Mouse (Mus musculus): ENCODE results near the gene Ak5.

Ak5 gene

DNA sequence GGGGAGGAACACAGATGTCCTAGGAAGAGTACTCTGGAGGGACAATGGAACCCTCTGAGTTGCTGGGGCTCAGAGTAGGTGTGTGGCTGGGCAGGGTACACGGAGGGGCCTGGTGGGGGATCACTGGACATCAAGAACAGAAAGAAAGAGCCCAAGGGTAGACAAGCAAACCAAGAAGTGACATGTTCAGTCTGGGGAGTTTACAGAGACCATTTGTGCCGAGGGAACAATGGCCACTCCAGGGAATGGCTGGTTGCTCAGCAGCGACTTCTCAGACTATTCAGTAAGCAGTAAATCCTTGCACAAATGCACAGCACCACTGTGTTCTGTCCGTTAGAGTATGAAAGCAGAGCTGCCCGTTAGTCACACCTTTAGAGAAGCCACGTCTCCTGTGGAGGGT lies 152.2 kb downstream of the Ak5 start:
- WGBS = 57% methylated on average over 6 of the region's 6 CpGs

DNA sequence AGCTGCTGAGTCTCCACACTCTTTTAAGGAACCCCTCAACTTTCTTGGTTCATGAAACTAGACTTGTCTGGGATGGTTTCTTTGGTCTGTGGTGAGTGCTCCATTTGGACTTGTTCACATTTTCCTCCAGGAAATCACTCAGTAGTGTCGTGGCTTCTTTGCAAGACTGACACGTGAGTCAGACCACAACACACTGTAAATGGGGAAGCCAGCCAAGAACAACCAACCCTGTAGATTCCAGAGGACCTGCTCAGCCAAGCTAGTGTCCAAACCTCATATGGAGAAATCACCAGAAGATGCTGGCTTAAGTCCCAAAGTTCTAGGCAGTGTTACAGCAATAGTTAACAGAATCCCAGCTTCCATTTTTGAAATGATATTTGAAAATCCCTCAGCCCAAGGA lies 155.6 kb downstream of the Ak5 start:
- 58% methylated on average over 2 of the region's 2 CpGs for WGBS

DNA sequence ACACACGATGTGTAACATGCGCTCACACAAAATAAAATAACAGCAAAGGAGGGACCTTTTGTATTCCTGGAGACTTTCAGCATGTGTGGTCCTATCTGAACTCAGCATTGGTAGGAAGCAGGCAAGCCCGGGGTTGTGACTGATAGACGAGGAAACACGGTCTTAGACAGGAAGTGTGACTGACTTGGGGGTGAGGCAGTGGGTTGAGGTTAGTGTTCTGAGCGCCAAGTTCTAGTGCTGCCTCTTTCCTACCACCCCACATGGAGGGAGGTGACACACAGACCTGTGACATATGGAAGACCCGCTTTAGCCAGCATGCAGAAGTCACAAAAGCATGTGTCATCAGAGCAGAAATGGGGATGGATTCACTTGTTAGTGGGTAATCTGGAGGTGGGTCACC lies 158.9 kb downstream of the Ak5 start:
- WGBS = 82% methylated on average over 7 of the region's 7 CpGs

DNA sequence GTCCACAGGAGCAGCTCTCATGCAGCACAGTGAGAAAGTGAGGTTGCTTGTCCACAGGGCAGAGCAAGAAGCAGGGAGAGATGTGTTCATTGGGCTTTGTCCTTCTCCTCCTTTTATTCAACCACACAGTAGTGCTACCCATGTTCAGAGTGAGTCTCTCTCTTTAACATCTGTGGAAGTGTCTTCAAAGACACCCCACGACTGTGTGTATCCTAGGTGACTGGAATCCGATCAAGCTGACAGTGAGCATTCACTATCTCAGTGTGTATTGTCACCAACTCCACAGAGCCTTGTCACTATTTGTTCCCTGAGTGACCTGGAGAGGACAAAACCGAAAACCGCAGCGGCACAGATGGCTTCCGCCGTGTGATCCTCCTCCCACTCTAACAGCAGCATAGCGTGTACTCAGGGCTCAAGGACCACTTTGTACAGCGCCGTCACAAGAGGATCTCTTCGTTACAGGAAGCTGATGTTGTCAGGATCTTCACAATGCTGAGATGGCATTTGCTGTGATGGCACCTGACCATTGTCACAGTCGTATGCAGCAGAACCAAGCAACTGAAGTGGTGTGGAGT lies 159.7 kb downstream of the Ak5 start:
- WGBS = 76% methylated on average over 12 of the region's 12 CpGs

DNA sequence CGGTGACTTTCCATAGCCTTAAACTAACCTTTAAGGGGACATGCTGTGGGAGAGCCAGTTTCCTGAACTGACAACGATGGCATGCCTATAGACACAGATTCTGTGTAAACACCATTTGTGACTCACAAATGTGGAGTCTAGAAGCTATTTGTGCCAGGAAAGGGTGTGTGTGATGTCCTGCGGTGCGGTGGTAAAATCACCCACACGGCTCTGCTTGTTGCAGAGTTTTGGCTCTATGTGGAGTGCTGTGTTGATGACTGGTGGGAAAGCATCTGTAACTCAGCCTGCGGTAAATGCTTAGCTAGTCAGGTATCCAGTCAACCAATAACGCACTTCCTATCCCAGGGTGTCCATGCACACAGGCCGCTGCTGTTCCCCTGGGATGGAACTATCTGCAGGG lies 160.3 kb downstream of the Ak5 start:
- 58% methylated on average over 8 of the region's 8 CpGs for WGBS

DNA sequence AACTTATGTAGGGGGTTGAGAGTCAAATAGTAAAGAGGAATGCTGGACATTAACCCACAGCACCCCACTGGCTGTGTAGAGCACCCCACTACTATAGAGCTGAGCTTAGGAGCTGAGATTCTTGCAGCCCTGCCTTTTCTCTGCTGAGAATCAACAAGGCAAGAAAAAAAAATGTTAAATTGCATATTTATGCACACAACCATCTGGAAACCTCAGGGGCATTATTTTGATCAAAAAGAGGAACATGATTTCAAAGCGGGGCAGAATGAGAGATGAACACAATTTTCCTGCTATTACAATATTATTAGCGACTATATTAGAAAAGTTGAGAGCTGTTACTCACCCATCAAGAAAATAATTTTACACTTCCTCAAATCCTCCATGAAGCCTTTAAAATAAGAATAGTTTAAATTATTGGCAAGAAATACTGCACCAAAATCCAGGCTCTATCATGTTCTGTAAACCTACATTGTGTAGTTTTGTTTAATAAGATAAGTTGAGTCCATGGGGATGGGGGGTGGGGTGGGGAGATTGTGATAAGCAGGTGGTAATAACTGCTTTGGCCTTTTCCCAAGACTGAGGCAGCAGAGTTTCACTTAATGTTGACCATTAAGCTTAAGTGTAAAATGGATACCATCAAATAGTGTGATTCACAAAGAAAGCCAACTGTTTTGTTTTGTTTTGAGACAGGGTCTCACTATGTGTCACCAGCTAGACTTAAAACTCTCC lies 169.0 kb downstream of the Ak5 start:
- WGBS = 74% methylated on average over 2 of the region's 2 CpGs

DNA sequence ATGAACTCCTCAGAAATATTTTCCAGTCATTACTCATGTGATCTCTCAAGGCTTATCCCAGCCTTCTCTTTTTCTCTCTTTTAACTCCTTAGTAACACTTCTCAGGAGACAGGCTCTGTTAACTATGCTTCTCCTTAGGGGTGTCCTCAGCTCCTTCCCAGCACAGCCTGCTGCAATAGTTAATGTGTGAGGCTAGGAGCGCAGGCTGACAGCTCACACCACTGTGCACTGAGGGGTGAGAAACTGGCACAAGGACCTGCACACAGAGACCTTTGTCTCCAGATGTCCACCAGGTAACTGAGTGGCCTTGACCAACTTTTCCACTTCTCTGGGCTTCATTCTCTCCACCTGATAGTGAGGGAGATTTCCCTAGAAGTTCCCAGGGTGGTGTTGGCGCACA lies 170.3 kb downstream of the Ak5 start:
- 86% methylated on average over 2 of the region's 2 CpGs for WGBS

DNA sequence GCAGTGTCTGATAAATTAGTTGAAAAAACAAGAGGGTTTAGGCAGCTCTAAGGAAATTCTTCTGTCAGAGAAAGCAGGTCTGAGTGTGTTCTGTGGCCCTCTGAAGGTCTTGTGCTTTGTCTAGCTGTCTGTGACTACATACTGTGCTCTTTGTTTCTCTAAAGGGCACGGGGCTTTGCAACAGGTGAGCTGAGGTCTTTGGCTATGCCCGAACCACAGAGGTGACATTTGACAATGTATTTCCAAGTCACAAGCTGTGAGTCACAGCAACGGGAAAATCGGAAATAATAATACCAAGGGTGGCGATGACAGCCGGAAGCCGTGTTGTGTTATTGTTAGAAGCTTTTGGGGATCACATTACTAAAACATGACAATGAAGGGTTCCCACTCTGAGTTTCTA lies 171.1 kb downstream of the Ak5 start:
- WGBS = 74% methylated on average over 7 of the region's 7 CpGs

DNA sequence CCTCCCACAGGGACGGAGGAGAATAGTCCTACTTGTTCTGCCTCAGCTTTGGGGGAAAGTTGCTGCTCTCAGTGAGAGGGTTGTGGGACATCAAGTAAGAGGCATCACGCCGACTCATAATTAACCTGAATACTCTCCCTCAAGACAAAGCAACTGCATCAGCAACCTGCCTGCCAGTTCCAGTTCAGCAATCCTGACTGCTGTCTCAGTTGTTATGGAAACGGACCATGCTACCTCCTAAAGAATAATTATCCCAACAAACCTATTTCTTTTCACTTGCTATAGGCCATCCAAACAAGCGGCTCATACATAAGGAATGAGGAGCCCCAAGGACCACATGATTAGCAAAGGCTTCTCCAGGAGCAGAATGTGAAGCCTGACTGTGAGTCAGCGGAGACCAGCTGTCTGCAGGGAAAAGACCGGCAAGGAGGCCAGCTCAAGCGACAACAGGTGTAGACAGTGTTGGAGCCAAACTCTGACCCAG lies 172.7 kb downstream of the Ak5 start:
- WGBS = 60% methylated on average over 8 of the region's 8 CpGs

DNA sequence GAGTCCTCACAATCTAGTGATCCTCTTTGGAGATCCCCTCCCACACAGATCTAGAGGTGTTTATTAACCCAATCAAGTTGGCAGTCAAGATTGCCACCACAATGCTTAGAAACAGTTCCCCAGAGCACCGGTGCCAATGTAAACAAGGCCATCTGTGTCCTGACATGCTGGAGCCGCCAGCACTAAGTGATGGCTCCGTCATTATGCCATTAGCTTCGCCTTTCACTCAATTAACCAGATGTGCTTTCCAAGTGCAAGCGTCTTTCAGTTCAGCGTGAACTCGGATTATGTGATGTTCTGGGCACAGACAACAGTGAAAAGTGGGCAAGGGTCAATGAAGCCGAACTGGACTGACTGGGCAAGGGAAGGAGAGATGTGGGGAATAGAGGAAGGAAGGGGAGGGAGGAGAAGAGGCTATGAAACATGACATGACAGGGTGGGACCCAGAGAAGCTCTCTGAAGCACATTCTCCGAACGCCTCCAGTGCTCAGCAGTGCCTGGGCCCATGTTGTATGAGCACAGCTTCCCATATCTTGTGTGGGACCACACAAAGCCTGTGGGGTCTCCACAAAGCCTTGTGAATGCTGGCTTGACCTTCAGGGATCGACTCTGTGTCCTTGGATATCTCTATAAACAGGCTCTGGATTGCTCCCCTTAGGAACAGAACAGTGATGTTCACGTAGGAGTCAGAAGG lies 173.3 kb downstream of the Ak5 start:
- WGBS = 70% methylated on average over 12 of the region's 12 CpGs

DNA sequence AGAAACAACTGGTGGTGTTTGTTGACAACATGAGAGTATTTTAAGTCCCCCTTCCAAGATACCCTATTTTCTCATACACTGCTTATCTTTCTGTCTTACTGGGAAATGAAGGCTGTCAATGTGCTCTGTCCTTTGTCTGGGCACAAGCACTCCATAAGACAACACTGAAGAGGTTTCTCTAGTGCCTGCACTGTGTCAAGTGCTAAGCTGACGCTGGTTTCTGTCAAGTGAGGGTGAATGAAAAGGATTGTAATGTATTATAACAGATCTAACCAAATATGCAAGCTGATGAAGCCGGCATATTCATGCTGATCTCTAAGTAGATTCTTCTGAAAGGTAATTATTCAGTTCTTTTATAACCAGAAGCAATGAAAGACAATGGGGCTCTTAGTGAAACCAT lies 174.3 kb downstream of the Ak5 start:
- 75% methylated on average over 2 of the region's 2 CpGs for WGBS

DNA sequence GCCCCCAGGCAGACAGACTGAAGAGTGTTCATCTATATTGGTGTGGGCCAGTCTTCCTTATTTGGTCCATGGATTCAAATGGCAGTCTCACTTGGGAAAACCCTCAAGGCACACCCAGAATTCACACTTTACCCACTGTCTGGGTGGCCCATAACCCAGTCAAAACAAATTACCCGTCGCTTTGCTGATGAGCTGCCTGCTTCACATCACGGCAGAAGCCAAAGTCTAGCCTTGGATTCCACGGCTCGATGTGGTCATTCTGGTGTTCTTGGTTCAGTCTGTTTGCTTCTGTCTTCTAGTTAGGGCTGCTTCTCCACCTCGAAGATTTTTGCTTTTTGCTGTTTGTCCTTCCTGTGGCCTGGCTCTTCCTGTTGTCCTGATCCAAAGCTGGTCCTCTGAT lies 175.9 kb downstream of the Ak5 start:
- WGBS = 94% methylated on average over 6 of the region's 6 CpGs

DNA sequence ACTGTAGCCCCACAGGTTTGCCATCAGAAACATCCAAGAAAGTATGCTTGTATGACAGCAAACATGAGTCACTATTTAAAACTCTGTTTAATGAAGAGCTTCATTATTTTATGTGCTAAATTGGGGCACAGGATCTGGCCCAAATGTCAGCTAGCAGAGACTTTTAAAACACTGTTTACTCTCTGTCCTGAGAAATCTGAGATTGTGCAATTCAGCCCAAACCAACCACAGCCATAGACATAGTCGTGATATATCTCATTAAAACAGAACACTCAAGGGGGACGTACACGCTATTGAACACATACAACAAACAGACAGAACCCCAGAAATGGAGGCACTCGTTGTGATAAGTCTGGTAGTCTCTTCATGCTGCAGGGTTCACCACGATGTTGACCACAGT lies 177.7 kb downstream of the Ak5 start:
- 82% methylated on average over 5 of the region's 5 CpGs for WGBS

DNA sequence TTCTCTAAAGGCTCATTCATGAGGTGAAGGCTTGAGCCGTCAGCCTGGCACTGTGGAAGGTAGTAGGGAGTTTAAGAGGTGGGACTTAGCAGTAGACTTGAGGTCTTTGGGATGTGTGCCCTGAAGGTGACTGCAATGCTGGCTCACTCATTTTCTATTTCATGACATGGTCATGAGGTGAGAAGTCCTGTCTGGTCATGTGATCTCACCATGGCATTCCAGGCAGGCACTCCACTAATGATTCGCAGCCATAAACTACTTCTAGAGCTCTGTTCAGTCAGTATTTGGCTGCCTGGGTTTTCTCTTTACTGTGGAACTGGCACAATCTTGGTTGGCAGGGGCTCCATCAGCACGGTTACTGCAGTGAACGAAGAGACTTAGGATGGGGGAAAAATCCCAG lies 179.2 kb downstream of the Ak5 start:
- WGBS = 80% methylated on average over 4 of the region's 4 CpGs

DNA sequence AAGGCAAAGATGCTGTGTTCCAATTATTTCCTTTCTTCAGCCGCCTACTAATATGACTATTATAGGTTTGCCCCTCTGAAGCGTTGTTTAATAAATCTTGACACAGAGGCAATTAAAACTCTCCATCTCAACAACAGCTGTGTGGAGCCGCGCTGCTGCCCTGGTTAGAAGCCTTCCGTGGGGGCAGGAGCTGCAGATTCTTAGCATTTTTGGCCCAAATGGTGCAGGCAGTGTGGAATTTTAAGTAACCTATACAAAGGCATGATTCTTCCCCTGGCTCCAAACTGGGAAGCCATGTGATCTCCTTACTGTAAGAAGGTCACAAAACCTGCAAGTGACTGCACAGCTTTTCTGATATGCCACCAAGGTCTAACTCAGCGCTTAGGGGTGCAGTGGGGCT lies 184.0 kb downstream of the Ak5 start:
- 36% methylated on average over 6 of the region's 6 CpGs for WGBS

DNA sequence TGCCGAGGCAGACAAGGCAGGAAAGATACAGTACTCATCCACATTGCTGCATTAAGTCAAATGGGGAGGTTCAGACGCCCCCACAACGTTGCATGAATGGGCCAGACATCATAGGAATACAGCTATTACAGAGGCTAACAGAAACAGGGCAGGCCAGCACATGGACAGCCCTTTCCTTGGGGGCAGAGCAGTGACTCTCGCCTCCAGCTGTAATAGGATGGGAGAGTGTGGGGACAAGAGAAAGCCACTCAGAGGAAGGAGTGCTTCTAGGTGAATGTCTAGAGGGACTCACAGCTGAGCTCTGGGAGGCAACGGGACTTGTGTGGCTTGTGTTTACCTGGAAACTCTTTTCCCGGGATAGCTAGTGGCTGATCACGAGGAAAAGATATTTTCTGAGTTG lies 184.4 kb downstream of the Ak5 start:
- WGBS = 30% methylated on average over 7 of the region's 7 CpGs

DNA sequence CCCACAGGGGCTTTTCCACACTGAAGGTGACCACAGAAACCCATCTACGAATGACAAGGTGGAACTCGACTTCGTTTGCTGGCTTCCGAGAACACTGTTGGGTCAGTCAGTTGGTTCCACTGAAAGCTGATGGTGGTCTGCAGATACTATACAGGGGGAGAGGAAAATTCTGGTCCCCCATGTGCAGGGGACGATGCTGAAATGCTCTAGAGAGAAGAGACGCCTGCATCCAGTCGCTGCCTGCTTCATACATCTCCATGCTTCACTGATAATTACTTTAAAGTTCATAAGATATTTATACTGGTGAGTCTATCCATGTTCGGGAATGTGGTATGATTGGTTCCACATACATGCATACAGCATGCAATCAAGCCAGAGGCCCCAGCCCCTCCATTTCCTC lies 186.0 kb downstream of the Ak5 start:
- WGBS = 93% methylated on average over 8 of the region's 8 CpGs

DNA sequence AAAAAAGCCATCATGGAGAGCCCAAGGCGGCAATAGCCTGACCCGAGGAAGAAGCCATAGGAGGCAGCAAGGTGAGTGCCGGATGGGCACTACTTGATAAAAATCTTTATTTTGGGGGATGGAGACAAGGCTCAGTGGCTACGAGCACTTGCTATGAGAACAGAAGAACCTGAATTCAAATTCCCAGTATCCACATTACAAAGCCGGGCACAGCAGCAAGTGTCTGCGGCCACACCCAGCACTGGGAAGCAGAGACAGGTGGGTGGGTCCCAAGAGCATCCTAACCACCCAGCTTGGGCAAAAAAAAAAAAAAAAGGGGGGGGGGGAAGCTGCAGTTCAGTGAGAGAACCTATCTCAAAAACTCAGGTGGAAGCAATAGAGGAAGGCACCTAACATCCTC lies 187.8 kb downstream of the Ak5 start:
- whole genome bisulfite sequencing = 93% methylated on average over 6 of the region's 6 CpGs

DNA sequence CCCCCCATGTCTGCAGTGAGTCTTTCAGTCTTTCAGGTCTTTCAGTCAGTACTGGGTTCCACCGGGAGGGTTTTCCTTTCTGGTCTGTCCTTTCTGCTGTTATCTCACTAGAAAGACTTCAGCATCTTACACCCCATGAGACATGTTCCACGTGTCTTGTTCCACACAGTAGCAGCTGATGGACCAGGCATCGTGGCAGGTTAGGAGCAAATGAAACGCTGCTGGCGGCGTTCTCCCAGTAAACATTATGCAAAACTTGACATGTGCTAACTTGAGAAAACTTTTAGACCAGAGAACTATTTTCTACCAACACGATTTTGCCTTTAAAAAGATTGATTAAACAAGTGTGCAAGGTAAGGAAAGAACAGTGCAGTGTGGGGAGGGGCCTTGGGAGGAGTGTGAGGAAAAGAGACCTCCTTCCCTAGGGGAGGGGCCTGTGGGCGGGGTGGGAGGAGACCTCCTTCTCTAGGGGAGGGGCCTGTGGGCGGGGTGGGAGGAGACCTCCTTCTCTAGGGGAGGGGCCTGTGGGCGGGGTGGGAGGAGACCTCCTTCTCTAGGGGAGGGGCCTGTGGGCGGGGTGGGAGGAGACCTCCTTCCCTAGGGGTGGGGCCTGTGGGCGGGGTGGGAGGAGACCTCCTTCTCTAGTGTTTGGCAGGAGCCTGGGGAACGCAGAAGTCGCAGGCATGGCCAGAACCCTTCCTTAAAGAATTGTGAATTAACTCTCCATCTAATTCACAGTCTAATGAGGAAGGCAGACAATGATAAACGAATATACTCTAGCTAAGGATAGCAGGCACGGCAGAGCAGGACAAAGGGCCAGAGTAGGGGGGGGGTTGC lies 189.3 kb downstream of the Ak5 start:
- 23% methylated on average over 16 of the region's 16 CpGs for WGBS

DNA sequence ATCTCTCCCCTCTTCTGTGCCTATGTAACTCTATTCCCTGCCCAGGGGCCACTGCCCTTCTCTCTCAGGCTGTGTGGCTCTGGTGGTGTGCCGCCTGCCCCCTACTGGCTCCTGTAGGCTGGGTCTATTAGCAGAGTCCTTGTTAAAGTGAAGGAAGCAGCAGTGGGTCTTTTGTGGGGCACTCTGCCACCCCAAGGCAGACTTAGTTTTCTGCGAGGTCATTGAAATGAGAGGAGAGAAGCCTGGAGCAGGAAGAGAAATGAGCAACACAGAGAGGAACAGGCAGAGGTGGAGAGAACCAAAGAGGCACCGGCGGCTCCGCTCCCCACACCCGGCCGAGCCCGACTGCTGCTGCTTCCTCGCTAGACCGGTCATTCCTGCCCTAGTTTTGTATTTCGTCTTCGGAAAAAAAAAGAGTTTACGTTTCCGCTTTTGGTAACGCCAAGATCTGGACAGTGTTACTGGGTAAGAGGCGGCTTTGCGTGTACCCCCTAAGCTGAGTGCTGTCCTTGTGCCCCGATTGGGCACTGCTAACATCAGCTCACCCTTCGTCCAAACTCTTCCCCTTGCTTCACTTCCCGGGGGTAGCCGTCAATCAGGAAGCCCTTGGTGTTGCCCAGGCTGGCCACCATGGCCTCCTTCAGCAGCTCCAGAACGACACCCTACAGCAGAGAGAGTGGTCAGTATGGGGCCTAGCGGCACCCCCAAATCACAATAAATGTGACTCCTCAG lies 190.2 kb downstream of the Ak5 start:
- WGBS = 25% methylated on average over 23 of the region's 23 CpGs

DNA sequence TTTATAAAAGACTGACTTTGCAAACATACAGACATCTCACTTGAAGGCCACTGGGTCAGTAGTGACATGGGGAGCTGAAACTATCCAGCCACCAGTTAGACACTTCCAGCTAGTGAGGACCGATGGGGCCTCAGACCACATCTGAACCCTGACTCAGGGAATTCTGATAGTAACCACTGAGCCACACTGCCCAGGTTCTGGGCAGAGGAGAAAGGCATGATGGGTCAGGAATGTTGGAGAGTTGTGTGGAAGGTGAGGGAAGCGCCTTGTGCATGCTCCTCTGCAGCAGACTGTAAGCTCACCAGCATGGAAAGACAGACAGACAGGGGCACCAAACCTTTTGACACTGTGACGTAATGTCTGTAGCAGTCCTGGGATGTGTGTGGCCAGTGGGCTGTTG lies 192.3 kb downstream of the Ak5 start:
- 98% methylated on average over 3 of the region's 3 CpGs for WGBS

DNA sequence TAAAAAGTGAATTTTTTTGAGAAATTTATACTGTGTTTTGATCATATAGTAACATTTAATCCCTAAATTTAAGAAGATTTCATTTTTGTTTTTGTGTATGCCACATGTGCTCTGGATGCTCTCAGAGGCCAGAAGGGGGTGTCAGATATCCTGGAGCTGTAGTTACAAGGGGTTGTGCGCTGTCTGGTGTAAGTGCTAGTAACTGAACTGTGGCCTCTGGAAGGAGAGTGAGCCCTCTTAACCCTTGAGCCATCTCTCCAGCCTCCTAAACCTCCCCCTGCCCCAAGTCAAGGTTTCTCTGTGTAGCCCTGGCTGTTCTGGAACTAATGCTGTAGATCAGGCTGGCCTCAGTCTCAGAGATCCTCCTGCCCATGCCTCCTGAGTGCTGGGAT lies 192.9 kb downstream of the Ak5 start:
- WGBS = 97% methylated on average over 1 of the region's 1 CpGs
